Mouse (Mus musculus): ENCODE measurements at regions not wholly inside any gene's neighbourhood (a gene's known extent, or its start where the extent isn't known, plus 50 kb on each side); places are given as distances from the start of the nearest gene placed in this dataset.

DNA sequence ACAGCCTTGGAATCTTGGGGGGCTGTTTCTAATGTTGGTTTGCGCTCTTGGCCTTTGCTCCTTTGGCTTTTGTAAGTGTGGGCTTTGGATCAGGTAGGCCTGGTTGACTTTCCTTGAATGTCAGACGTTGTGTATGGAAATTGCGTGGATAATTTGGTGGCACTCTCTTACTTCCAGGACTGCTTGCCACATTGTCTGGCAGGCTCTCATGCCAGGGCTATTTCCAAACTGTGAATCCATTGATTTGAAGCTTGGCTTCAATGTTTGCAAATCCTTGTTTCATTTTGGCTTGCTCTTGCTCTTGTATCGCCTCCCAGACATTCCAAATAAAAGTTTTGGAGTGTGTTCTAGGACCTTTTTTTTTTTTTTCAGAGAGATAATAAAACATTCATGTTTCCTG is 443.0 kb upstream of the Fam19a5 start:
- TF ChIP-seq CTCF (IDR thresholded peaks at IDR 0.05; ENCODE audit: borderline replicate concordance, insufficient read depth, low read length) (no peak), POLR2A (IDR thresholded peaks at IDR 0.05; ENCODE audit: low read depth, low read length) (no peak)
